21 mouse cellular contexts compared by ENCODE assay signal in genomic region chr10:54060587-54060986, GRCm38 (mm10).
"Had no signal": no experiment of that assay in that cellular context is flagged by ENCODE, and none has a peak within 500 bp of the region (broad histone marks: within the 10 kb centered on the region; RNA-seq: fewer than 3 reads in every experiment).

No protein-coding gene starts in this region.

- H3K9ac ChIP-seq: limb, embryonic 12.5 days; limb, embryonic 15.5 days; liver, embryonic 14.5 days; liver, postnatal 0 days; lung, embryonic 14.5 days; midbrain, embryonic 13.5 days; neural tube, embryonic 13.5 days had no signal

- DNase-seq: kidney, adult 9 months; kidney, postnatal 14 days; kidney, postnatal 4 days; left cerebral cortex, postnatal 4 days; liver, postnatal 0 days; lung, embryonic 14.5 days; retina, postnatal 1 day; right cerebral cortex, postnatal 25 days; spleen, adult 18-20 months; thymus, adult 2 months; thymus, postnatal 14 days; thymus, postnatal 4 days had no signal

- H3K36me3 ChIP-seq: limb, embryonic 15.5 days; midbrain, embryonic 10.5 days; midbrain, embryonic 13.5 days; neural tube, embryonic 13.5 days had no signal

- H3K27me3 ChIP-seq: limb, embryonic 15.5 days; megakaryocyte, embryonic 14.5 days; midbrain, embryonic 13.5 days; neural tube, embryonic 13.5 days had no signal

- H3K4me1 ChIP-seq: neural tube, embryonic 13.5 days had no signal

- H3K27ac ChIP-seq: limb, embryonic 12.5 days; limb, embryonic 15.5 days; liver, embryonic 14.5 days; midbrain, embryonic 10.5 days; midbrain, embryonic 13.5 days; neural tube, embryonic 13.5 days; stomach, postnatal 0 days had no signal

- H3K4me3 ChIP-seq: limb, embryonic 12.5 days; limb, embryonic 15.5 days; midbrain, embryonic 10.5 days; midbrain, embryonic 13.5 days; myocyte; neural tube, embryonic 13.5 days had no signal
